Mouse (Mus musculus) kidney, postnatal 36 days (tissue): ENCODE results near the gene Atrx.
"Not testable (repeated sequence)": the region's sequence is repeated elsewhere in the genome, so short reads cannot be mapped to it uniquely, and the experiment has no call there.

Experiments used
- DNase-seq, 2 experiments: peaks; one replicate each; pipeline ENCODE4 v3.0.0; 2021 to 2022; ENCODE audit warnings: mixed read lengths in 2 of 2

Atrx gene

GRCm38 (mm10) chrX:105928861-105929477 is at the start of gene Atrx:
Gene Atrx (minus strand): TSS chrX:105929403.
- DNase-seq: peak; percentile 79 to 84

- not testable (repeated sequence) for DNase-seq
Measured at GRCm38 (mm10) chrX:105957091-105957490, 27.9 kb upstream of the Atrx start.

GRCm38 (mm10) chrX:105953999-105954398 is 24.8 kb upstream of the Atrx start:
- DNase-seq: no peak

DNA sequence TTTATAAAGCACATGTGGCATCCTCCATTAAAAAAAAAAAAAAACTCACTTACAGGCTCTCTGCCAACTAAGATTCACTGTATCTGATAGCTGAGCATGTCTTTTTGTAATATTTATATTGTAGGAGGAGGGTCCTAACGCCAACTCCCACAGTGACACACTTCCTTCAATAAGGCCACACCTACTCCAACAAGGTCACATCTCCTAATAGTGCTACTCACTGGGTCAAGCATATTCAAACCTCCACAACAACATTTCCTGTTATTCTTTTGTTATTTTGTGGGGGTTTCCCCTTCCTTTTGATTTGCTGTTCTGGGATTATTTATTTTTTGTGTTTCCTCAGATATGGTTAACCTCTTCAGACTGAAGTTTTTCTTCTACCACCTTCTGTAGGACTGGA is 17.2 kb upstream of the Atrx start:
- DNase-seq: no peak

DNA sequence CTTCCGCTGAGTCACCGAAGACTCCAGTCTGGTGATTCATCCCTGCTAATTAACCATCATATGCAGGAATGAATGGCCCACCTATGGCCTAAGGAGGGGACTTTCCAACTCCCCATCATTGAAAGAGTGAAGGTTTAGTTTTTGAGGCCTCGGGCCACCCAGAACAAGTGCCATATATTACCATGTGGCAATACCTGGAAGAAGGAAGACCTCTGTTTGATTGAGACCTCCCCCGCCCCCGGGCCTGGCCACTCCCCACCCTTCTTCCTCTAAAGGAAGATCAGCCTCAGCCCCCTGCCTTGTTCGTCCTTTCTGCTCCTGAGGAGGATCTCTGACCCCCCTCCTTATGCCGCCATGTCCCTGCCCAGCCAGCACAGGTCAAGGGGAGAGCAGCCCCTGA is 10.0 kb upstream of the Atrx start:
- DNase-seq: no peak

GRCm38 (mm10) chrX:105937736-105938135 is 8.5 kb upstream of the Atrx start:
- no peak for DNase-seq

DNA sequence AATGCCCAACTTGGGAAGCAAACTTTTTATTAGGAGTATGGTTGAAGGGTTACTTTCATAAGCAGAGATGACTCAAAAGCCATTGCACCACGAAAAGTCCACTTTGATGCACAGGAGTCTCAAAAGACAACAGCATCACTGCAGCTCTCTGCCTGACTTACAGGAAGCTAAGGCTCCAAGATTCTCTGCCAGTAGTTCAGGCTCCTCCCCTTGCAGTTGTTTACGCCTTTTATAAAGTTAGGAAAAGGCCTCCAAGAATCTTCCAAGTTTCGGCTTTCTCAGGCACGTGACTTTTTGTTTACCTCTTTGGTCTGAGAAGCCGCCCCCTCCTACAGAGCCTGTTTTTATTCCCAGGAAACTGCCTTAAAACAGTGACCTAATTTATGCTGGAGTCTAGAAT is 5.1 kb upstream of the Atrx start:
- DNase-seq: peak; percentile 32 to 52

GRCm38 (mm10) chrX:105929478-105930038 is 355 bp upstream of the Atrx start:
- DNase-seq: no peak

GRCm38 (mm10) chrX:105927941-105928860 is 1.0 kb downstream of the Atrx start:
- DNase-seq: peak; percentile 43 to 67

DNA sequence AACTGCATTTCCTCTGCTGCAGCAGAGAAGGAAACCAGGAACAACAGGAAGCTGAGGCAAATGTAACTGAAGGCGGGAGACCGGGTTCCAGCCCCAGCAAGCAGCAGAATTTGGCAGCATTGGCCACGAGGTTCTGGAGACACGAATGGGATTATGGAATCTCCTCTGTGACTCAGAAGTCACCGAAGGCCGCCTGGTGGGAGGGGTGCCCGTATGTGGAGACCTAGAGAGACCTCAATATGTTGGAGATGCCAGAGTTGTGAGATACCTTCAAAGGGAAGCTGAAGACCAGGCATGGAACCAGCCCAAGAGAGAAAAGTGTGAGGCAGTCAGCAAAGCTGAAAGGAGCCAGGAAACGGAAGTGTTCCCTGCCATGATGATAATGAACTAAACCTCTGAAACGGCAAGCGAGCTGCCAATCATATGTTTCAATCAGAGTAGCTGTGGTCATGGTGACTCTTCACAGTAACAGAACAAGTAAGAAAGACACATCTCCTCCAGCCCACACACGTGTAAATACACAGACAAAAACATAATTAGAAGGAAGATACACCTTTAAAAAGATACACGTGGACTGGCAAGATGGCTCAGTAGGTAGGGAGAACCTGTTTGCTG is 3.0 kb downstream of the Atrx start:
- DNase-seq: peak; percentile 13 to 23

DNA sequence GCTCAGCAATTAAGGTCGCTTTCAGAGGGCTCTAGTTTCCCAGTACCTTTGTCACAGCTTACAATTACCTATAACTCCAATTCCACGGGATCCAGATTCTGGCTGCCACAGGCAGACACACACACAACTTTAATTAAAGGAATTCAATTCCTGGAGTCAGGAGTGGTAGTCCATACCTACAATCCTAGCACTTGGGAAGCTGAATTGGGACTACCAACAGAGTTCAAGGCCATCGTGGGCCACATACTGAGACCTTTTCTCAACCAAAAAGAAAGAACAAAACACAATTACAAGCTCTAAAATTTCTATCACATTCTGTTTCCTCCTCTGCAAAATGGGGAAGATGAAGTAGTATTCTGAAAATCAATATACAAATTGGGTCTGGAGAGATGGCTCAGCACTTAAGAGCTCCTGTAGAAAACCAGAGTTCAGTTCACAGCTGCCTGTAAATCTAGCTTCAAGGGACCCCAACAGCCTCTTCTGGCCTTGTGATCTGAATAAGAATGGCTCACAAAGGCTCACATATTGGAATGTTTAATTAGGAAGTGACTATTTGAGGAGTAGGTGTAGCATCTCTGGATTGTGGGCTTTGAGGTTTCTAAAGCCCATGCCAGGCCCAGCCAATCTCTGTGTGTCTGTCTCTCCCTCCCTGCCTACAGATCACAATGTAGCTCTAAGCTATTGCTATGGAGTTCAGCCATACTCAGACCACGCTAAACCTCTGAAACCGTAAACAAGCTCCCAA is 4.7 kb downstream of the Atrx start:
- DNase-seq: no peak

DNA sequence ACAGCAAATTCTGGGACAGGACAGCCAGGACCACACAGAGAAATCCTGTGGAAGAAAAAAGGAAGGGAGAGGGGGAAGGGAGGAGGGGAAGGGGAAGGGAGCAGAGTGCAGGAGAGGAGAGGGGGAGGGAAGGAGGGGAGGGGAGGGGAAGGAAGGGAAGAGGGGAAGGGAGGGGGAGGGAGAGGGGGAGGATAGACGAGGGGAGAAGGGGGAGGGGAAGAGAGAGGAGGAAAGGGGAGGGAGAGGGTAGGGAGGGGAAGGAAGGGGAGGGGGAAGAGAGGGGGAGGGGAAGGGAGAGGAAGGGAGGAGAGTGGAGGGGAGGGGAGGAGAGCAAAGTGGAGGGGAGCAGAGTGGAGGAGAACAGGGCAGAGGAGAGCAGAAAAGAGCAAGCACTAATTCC is 5.3 kb downstream of the Atrx start:
- no peak for DNase-seq

DNA sequence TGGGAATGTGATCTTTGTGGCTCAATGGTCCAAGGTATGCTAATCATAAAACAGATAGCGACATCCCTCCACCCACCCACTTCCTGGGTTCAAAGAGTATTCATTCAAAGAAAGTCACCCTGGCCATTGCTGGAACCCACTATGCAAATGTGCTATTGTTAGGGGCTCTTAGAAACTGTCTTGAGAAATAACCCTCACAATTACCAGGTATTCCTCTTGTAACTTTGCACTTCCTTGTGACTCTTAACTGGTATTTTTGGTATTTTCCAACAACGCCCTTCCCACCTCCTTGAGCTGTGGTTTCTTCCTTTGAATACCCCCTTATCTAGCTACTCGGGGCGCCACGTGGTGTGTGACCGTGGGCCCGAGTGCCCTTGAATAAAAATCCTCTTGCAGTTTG is 6.2 kb downstream of the Atrx start:
- DNase-seq: not testable (repeated sequence)

- peak; percentile 29 to 61 for DNase-seq
Measured at GRCm38 (mm10) chrX:105921421-105921820, 7.8 kb downstream of the Atrx start.

- DNase-seq: no peak
Measured at GRCm38 (mm10) chrX:105911728-105912127, 17.5 kb downstream of the Atrx start.

DNA sequence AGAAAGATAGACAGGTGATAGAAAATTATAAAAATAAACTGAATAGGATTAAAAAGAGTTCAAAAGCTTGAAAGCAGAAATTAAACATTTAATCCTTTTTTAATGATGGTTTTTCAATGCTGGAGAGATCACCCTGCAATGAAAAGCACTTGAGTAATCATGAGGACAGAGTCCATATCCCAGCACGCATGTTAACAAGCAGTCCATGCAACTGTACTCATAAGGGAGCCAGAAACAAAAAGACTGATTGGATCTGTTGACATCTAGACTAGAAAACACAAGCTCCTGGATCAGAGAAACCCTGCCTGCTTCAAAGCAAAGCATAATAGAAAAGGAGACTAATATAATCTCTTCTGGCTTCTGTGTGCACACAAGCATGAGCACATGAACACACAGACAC is 27.6 kb downstream of the Atrx start:
- peak in 1 of 2 experiments; percentile 17 for DNase-seq

GRCm38 (mm10) chrX:105886921-105887320 is 42.3 kb downstream of the Atrx start:
- DNase-seq: no peak

DNA sequence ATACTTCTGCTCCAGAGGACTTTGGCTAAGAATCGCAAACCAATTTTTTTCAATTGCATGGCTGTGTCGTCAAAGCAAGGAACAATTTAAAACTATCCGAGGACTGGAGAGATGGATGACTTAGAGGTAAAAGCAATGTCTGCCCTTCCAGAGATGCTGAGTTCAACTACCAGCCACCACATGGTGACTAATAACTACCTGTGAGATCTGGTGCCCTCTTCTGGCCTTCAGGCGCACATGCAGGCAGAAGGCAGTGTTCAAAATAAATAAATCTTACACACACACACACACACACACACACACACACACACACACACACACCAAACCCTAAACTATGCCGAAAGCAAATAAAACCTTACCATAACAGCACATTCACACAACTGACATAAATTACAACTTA is 64.8 kb downstream of the Atrx start:
- DNase-seq: peak; percentile 5 to 18

DNA sequence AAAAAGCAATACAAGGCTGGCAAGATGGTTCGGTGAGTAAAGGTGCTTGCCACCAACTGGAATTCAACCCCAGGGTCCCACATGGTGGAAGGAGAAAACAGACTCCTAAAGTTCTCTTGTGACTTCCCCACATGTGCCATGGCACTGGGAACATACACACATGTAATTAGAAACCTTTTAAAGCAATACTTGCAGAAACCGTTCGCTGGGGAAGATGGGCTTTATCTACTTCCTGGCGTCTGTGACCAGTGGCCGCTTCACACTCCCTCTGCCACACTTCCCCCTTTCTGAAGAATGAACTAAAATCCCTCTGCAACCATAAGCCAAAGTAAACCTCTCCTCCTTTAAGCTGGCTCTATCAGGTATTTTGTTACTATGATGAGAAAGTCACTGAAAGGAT is 104.7 kb downstream of the Atrx start:
- no peak for DNase-seq

- no peak for DNase-seq
Measured at GRCm38 (mm10) chrX:105794806-105795403, 134.3 kb downstream of the Atrx start.

DNA sequence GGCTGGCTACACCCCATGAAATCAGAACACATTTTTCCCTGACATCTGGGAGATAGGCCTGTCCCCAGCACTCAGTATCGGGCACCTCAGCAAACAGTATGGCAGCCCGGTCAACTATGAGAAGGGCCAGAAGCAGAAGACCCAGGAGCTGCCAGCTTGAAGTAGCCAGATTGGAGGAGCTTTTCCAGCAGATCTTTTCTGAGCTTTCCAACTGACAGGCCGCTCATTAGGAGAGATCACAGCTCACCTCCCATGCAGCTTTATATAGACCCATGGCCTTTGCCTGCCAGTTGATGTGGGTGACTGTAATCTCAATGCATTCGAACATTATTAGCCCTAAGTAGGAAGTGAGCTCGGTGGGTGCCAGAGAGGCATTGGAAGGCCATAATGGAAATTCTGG is 155.9 kb downstream of the Atrx start:
- DNase-seq: no peak

- DNase-seq: no peak
Measured at GRCm38 (mm10) chrX:105767932-105768331, 161.3 kb downstream of the Atrx start.
